Mouse (Mus musculus) G1E (cell line): ENCODE measurements around the gene Ppp2r1b.
"Not testable (repeated sequence)": the region's sequence is repeated elsewhere in the genome, so short reads cannot be mapped to it uniquely, and the experiment has no call there.

ENCODE experiments used
- CTCF ChIP-seq: IDR thresholded peaks from 2 replicates; pipeline ENCODE4 v1.5.1; 2012; ENCODE audit warnings: low read depth, low read length, inconsistent platforms, mixed read lengths
- GATA1 ChIP-seq: IDR thresholded peaks from 2 replicates; pipeline ENCODE4 v1.6.1; 2012; ENCODE audit warnings: borderline replicate concordance, low read length, inconsistent platforms, mixed read lengths
- POLR2AphosphoS5 ChIP-seq: IDR thresholded peaks from 2 replicates; pipeline ENCODE4 v1.6.1; 2012; ENCODE audit warnings: low read depth, low read length, inconsistent platforms; ENCODE audit not compliant: insufficient replicate concordance

GRCm38 (mm10) chr9:50832582-50832981, 12.5 kb upstream of the Ppp2r1b start:
- TF ChIP-seq CTCF, GATA1, POLR2AphosphoS5: not testable (repeated sequence)
